Mouse (Mus musculus): ENCODE measurements around the gene Tmed10. TPM values are rescaled to one million over a fixed set of nuclear protein-coding genes. Genes with fewer than 3 reads are reported as not detected.
A peak's percentile ranks its signal among the peaks of the same experiment; 100 is the strongest.

The Tmed10 gene
- 100 to 1,000 TPM; 153 to 164 TPM for total RNA-seq (2021)

- DNase-seq: peak; percentile 86
- intact Hi-C loops (cut with DNase I): no loop called here
Measured at GRCm38 (mm10) chr12:85374561-85375272, at the start of gene Tmed10. Tmed10 (minus strand) TSS chr12:85374847.

- DNase-seq: no peak
- intact Hi-C loops (cut with DNase I): no loop called here
Measured at GRCm38 (mm10) chr12:85423236-85423635, 48.6 kb upstream of the Tmed10 start.

GRCm38 (mm10) chr12:85422536-85422935 lies 47.9 kb upstream of the Tmed10 start:
- intact Hi-C loops (cut with DNase I): no loop called here
- DNase-seq: no peak

GRCm38 (mm10) chr12:85420945-85421344 lies 46.3 kb upstream of the Tmed10 start:
- peak; percentile 3 for DNase-seq
- intact Hi-C loops (cut with DNase I): no loop called here

GRCm38 (mm10) chr12:85417845-85418244 lies 43.2 kb upstream of the Tmed10 start:
- intact Hi-C loops (cut with DNase I): no loop called here
- peak; percentile 9 for DNase-seq

GRCm38 (mm10) chr12:85416298-85416697 lies 41.7 kb upstream of the Tmed10 start:
- no peak for DNase-seq
- intact Hi-C loops (cut with DNase I): no loop called here

- no peak for DNase-seq
- intact Hi-C loops (cut with DNase I): no loop called here
Measured at GRCm38 (mm10) chr12:85415876-85416275, 41.2 kb upstream of the Tmed10 start.

GRCm38 (mm10) chr12:85411136-85411535 lies 36.5 kb upstream of the Tmed10 start:
- no peak for DNase-seq
- intact Hi-C loops (cut with DNase I): no loop called here

- DNase-seq: no peak
- intact Hi-C loops (cut with DNase I): no loop called here
Measured at GRCm38 (mm10) chr12:85397960-85398272, 23.3 kb upstream of the Tmed10 start.

GRCm38 (mm10) chr12:85397063-85397959 lies 22.7 kb upstream of the Tmed10 start:
- DNase-seq: no peak
- intact Hi-C loops (cut with DNase I): no loop called here

GRCm38 (mm10) chr12:85393981-85394380 lies 19.3 kb upstream of the Tmed10 start:
- DNase-seq: no peak
- intact Hi-C loops (cut with DNase I): no loop called here

- intact Hi-C loops (cut with DNase I): no loop called here
- no peak for DNase-seq
Measured at GRCm38 (mm10) chr12:85393526-85393925, 18.9 kb upstream of the Tmed10 start.

- intact Hi-C loops (cut with DNase I): no loop called here
- no peak for DNase-seq
Measured at GRCm38 (mm10) chr12:85391148-85391547, 16.5 kb upstream of the Tmed10 start.

GRCm38 (mm10) chr12:85389204-85390185 lies 14.8 kb upstream of the Tmed10 start:
- intact Hi-C loops (cut with DNase I): no loop called here
- no peak for DNase-seq

GRCm38 (mm10) chr12:85385995-85386375 lies 11.3 kb upstream of the Tmed10 start:
- DNase-seq: no peak
- intact Hi-C loops (cut with DNase I): no loop called here

GRCm38 (mm10) chr12:85385329-85385994 lies 10.8 kb upstream of the Tmed10 start:
- intact Hi-C loops (cut with DNase I): no loop called here
- no peak for DNase-seq

- intact Hi-C loops (cut with DNase I): no loop called here
- DNase-seq: no peak
Measured at GRCm38 (mm10) chr12:85382761-85383680, 8.4 kb upstream of the Tmed10 start.

GRCm38 (mm10) chr12:85381570-85381969 lies 6.9 kb upstream of the Tmed10 start:
- intact Hi-C loops (cut with DNase I): no loop called here
- DNase-seq: no peak

- no peak for DNase-seq
- intact Hi-C loops (cut with DNase I): no loop called here
Measured at GRCm38 (mm10) chr12:85380942-85381341, 6.3 kb upstream of the Tmed10 start.

Data from left cerebral cortex, postnatal 4 days (tissue).